7 mouse cellular contexts compared by ENCODE assay signal in genomic region chr2:60418075-60418474, GRCm38 (mm10). TPM values are rescaled to one million over a fixed set of nuclear protein-coding genes. Genes with fewer than 3 reads are reported as not detected.
DNase-seq lines count a peak whose midpoint lies in the region; ATAC-seq lines count a peak whose summit lies in the region.

No protein-coding gene starts in this region.

- peak; percentile 80 for ATAC-seq in activated CD4-positive, CD25-positive, alpha-beta regulatory T cell, adult 4 months
- peak; percentile 99 for ATAC-seq in megakaryocyte-erythroid progenitor cell, adult 5-6 weeks (replicated peaks; ENCODE audit: low FRiP score, low TSS enrichment, poor library complexity, severe bottlenecking)

- DNase-seq in cerebellum, postnatal 25 days, result peak; percentile 66 to 75
- peak; percentile 67 for DNase-seq in gastrocnemius, adult 18-20 months (ENCODE audit: low spot score)
- DNase-seq in hindlimb bud, embryonic 11.5 days (ENCODE audit: extremely low spot score, low read depth, low spot score), result peak; percentile 49
- peak; percentile 17 to 23 for DNase-seq in left cerebral cortex, adult 8-10 months (ENCODE audit: low spot score in 2 of 2)
- peak; percentile 32 to 41 for DNase-seq in right cerebral cortex, postnatal 36 days (ENCODE audit: low spot score in 2 of 2)

RNA-seq across cellular contexts. Expression of gene Ly75, which starts 35.0 kb away (rescaled TPM):
- 10 to 100 TPM; 13.9 to 15.7 TPM for polyA plus RNA-seq in activated CD4-positive, CD25-positive, alpha-beta regulatory T cell, adult 4 months (2017; shearing (Covaris generic))
- total RNA-seq in gastrocnemius, adult 18-20 months (2021), result under 1 TPM; 0.09 to 0.14 TPM
- total RNA-seq in left cerebral cortex, adult 8-10 months (2022), result 1 to 10 TPM in 2 of 4 experiments, under 1 TPM in 2; 0.84 to 1.1 (median 0.99) TPM
- total RNA-seq in megakaryocyte-erythroid progenitor cell, adult 5-6 weeks (2014; fragmentation: Nextera tagmentation), result 0.55 and 1.4 TPM in 2 replicates
- total RNA-seq in megakaryocyte-erythroid progenitor cell, adult 5-6 weeks (2017), result 0.80 and 2.4 TPM in 2 replicates

Comparison
In these comparisons a context has a peak if more than half of its experiments do, and no peak if none do; other contexts are left out.
1. Peak in every context shown above with its lines: DNase-seq and ATAC-seq.
2. DNase-seq: peak in every context shown above with its lines; median percentile 70 in cerebellum, postnatal 25 days; 67 in gastrocnemius, adult 18-20 months; 49 in hindlimb bud, embryonic 11.5 days; 36 in right cerebral cortex, postnatal 36 days; 20 in left cerebral cortex, adult 8-10 months.